Mouse (Mus musculus) midbrain, embryonic 13.5 days (tissue): ENCODE data around the gene Ogfr. TPM values are rescaled to one million over a fixed set of nuclear protein-coding genes. Genes with fewer than 3 reads are reported as not detected.

ENCODE experiments used
- ATAC-seq: fragments of 200-750 bp; cut with Nextera tagmentation; 2 replicates; pipeline ENCODE4 v1.8.0; 2017; ENCODE audit warnings: mild to moderate bottlenecking, moderate TSS enrichment, moderate library complexity
- H3K27ac ChIP-seq: fragments of 300-500 bp; sonication (generic); 2 replicates; pipeline ENCODE4 v1.5.1; 2015; ENCODE audit warnings: inconsistent platforms, mild to moderate bottlenecking, moderate library complexity
- H3K27me3 ChIP-seq: fragments of 300-500 bp; sonication (generic); 2 replicates; pipeline ENCODE4 v1.6.1; 2015; ENCODE audit warnings: mild to moderate bottlenecking, inconsistent platforms
- H3K36me3 ChIP-seq: fragments of 300-500 bp; sonication (generic); 2 replicates; pipeline ENCODE4 v1.6.1; 2015; ENCODE audit warnings: mild to moderate bottlenecking, inconsistent platforms
- H3K4me1 ChIP-seq: fragments of 300-500 bp; sonication (generic); replicated peaks from 2 replicates; pipeline ENCODE4 v1.6.1; 2015; ENCODE audit warnings: inconsistent platforms
- H3K4me2 ChIP-seq: fragments of 300-500 bp; sonication (generic); replicated peaks from 2 replicates; pipeline ENCODE4 v1.6.1; 2015; ENCODE audit warnings: moderate library complexity, mild to moderate bottlenecking, inconsistent platforms
- H3K4me3 ChIP-seq: fragments of 300-500 bp; sonication (generic); replicated peaks from 2 replicates; pipeline ENCODE4 v1.5.1; 2015; ENCODE audit warnings: mild to moderate bottlenecking, inconsistent platforms
- H3K9ac ChIP-seq: fragments of 300-500 bp; sonication (generic); replicated peaks from 2 replicates; pipeline ENCODE4 v1.6.1; 2015; ENCODE audit warnings: mild to moderate bottlenecking, inconsistent platforms
- H3K9me3 ChIP-seq: fragments of 300-500 bp; sonication (generic); 2 replicates; pipeline ENCODE4 v1.6.1; 2016; ENCODE audit warnings: mild to moderate bottlenecking, inconsistent platforms
- WGBS: fragments of 180-500 bp; shearing (Covaris S2); methylation state at CpG from one replicate; pipeline ENCODE4 v1.1.7; 2015; 5-methylcytosine and 5-hydroxymethylcytosine counted together
- polyA plus RNA-seq: library from polyadenylated mRNA; unstranded; fragments of >200 nt; fragmentation: Nextera tagmentation; extraction: Ambion mirVana; gene quantifications from 2 replicates; pipeline ENCODE4 v1.2.1, GENCODE M21; 2015

Ogfr gene
- 89.5 and 95.8 TPM in 2 replicates for polyA plus RNA-seq

- peak within 1 kb of the TSS; percentile 94 for H3K9ac ChIP-seq
- H3K4me1 ChIP-seq: peaks cover 36% of the 10 kb centered on the region
- WGBS: under 1% methylated on average over 66 of the region's 67 CpGs
- no peaks in the 10 kb centered on the region for H3K27me3 ChIP-seq
- ATAC-seq: peak; percentile 92
- peaks cover 64% of the 10 kb centered on the region for H3K36me3 ChIP-seq
- H3K9me3 ChIP-seq: no peaks in the 10 kb centered on the region; the same call in 1 of the 2 replicates
- H3K27ac ChIP-seq: peak within 1 kb of the TSS; percentile 93
- peak within 1 kb of the TSS; percentile 88 for H3K4me2 ChIP-seq
- peak within 1 kb of the TSS; percentile 87 for H3K4me3 ChIP-seq
Measured at GRCm38 (mm10) chr2:180589123-180589831, at the start of gene Ogfr. Ogfr (plus strand) TSS chr2:180589245.

- no peak overlapping the region for H3K4me2 ChIP-seq
- no peak for ATAC-seq
- no peaks in the 10 kb centered on the region for H3K36me3 ChIP-seq
- no peaks in the 10 kb centered on the region for H3K9me3 ChIP-seq
- no peak overlapping the region for H3K9ac ChIP-seq
- no peak overlapping the region for H3K4me3 ChIP-seq
- H3K27ac ChIP-seq: no peak overlapping the region
- H3K4me1 ChIP-seq: peaks cover 14% of the 10 kb centered on the region
- 0 out of 2 replicates have a peak, but pooled peaks cover under 1% of the 10 kb centered on the region for H3K27me3 ChIP-seq
- WGBS: 87% methylated on average over 2 of the region's 2 CpGs
Measured at GRCm38 (mm10) chr2:180543675-180544074, 45.4 kb upstream of the Ogfr start.

- Histone ChIP-seq H3K9ac (no peak overlapping the region), H3K27ac (no peak overlapping the region), H3K9me3 (no peaks in the 10 kb centered on the region)
Measured at GRCm38 (mm10) chr2:180545046-180545445, 44.0 kb upstream of the Ogfr start.

GRCm38 (mm10) chr2:180547384-180548106 lies 41.5 kb upstream of the Ogfr start:
- H3K4me1 ChIP-seq: peaks cover 14% of the 10 kb centered on the region
- WGBS: 9% methylated on average over 8 of the region's 8 CpGs
- no peaks in the 10 kb centered on the region for H3K9me3 ChIP-seq
- no peaks in the 10 kb centered on the region for H3K36me3 ChIP-seq
- no peak overlapping the region for H3K4me3 ChIP-seq
- H3K9ac ChIP-seq: no peak overlapping the region
- H3K27ac ChIP-seq: 0 out of 2 replicates have a peak overlapping the region, but pooled peaks have one; percentile 40
- ATAC-seq: peak; percentile 92
- no peaks in the 10 kb centered on the region for H3K27me3 ChIP-seq
- H3K4me2 ChIP-seq: peak overlapping the region; percentile 38

More at GRCm38 (mm10) chr2:180545046-180545445, 44.0 kb upstream of the Ogfr start:
- no peak overlapping the region for H3K4me2 ChIP-seq
- ATAC-seq: no peak
- H3K4me1 ChIP-seq: peaks cover 14% of the 10 kb centered on the region
- no peaks in the 10 kb centered on the region for H3K36me3 ChIP-seq
- no peak overlapping the region for H3K4me3 ChIP-seq
- WGBS: 88% methylated on average over 18 of the region's 18 CpGs
- H3K27me3 ChIP-seq: no peaks in the 10 kb centered on the region

GRCm38 (mm10) chr2:180552340-180552739 lies 36.7 kb upstream of the Ogfr start:
- 94% methylated on average over 3 of the region's 3 CpGs for WGBS
- H3K27ac ChIP-seq: no peak overlapping the region
- no peak overlapping the region for H3K4me3 ChIP-seq

GRCm38 (mm10) chr2:180555219-180555618 lies 33.8 kb upstream of the Ogfr start:
- Histone ChIP-seq H3K4me1 (no peaks in the 10 kb centered on the region), H3K36me3 (no peaks in the 10 kb centered on the region), H3K27me3 (no peaks in the 10 kb centered on the region), H3K9ac (no peak overlapping the region), H3K4me3 (no peak overlapping the region), H3K27ac (no peak overlapping the region), H3K9me3 (no peaks in the 10 kb centered on the region), H3K4me2 (no peak overlapping the region)
- no peak for ATAC-seq
- 53% methylated on average over 3 of the region's 3 CpGs for WGBS

More at GRCm38 (mm10) chr2:180552340-180552739, 36.7 kb upstream of the Ogfr start:
- no peaks in the 10 kb centered on the region for H3K36me3 ChIP-seq
- ATAC-seq: no peak
- H3K27me3 ChIP-seq: no peaks in the 10 kb centered on the region
- H3K9me3 ChIP-seq: no peaks in the 10 kb centered on the region
- H3K4me2 ChIP-seq: no peak overlapping the region
- H3K4me1 ChIP-seq: peaks cover 10% of the 10 kb centered on the region
- no peak overlapping the region for H3K9ac ChIP-seq

GRCm38 (mm10) chr2:180556470-180556869 lies 32.6 kb upstream of the Ogfr start:
- Histone ChIP-seq H3K4me1 (no peaks in the 10 kb centered on the region), H3K4me3 (no peak overlapping the region), H3K36me3 (no peaks in the 10 kb centered on the region), H3K4me2 (no peak overlapping the region), H3K9me3 (no peaks in the 10 kb centered on the region), H3K27me3 (no peaks in the 10 kb centered on the region), H3K9ac (no peak overlapping the region), H3K27ac (no peak overlapping the region)
- WGBS: 84% methylated on average over 3 of the region's 3 CpGs
- ATAC-seq: no peak

- Histone ChIP-seq H3K27me3 (peaks cover 4% of the 10 kb centered on the region; the same call in 1 of the 2 replicates), H3K36me3 (no peaks in the 10 kb centered on the region), H3K4me2 (no peak overlapping the region), H3K9me3 (no peaks in the 10 kb centered on the region), H3K4me3 (no peak overlapping the region), H3K27ac (no peak overlapping the region), H3K4me1 (peaks cover 6% of the 10 kb centered on the region; the same call in 1 of the 2 replicates), H3K9ac (no peak overlapping the region)
- 57% methylated on average over 5 of the region's 5 CpGs for WGBS
- no peak for ATAC-seq
Measured at GRCm38 (mm10) chr2:180560245-180560644, 28.8 kb upstream of the Ogfr start.

- WGBS: 70% methylated on average over 5 of the region's 5 CpGs
- H3K4me1 ChIP-seq: peaks cover 6% of the 10 kb centered on the region; the same call in 1 of the 2 replicates
- peaks cover 9% of the 10 kb centered on the region; the same call in 1 of the 2 replicates for H3K27me3 ChIP-seq
- H3K9ac ChIP-seq: no peak overlapping the region
- no peak for ATAC-seq
- no peak overlapping the region for H3K27ac ChIP-seq
- no peak overlapping the region for H3K4me3 ChIP-seq
- no peak overlapping the region for H3K4me2 ChIP-seq
- no peaks in the 10 kb centered on the region for H3K36me3 ChIP-seq
- H3K9me3 ChIP-seq: no peaks in the 10 kb centered on the region
Measured at GRCm38 (mm10) chr2:180562146-180562545, 26.9 kb upstream of the Ogfr start.

GRCm38 (mm10) chr2:180563296-180563695 lies 25.7 kb upstream of the Ogfr start:
- H3K4me1 ChIP-seq: peaks cover 6% of the 10 kb centered on the region; the same call in 1 of the 2 replicates
- H3K4me2 ChIP-seq: no peak overlapping the region
- ATAC-seq: no peak
- WGBS: 66% methylated on average over 6 of the region's 6 CpGs
- H3K4me3 ChIP-seq: no peak overlapping the region
- H3K27ac ChIP-seq: no peak overlapping the region
- H3K36me3 ChIP-seq: no peaks in the 10 kb centered on the region
- no peak overlapping the region for H3K9ac ChIP-seq
- no peaks in the 10 kb centered on the region for H3K9me3 ChIP-seq
- peaks cover 9% of the 10 kb centered on the region; the same call in 1 of the 2 replicates for H3K27me3 ChIP-seq

GRCm38 (mm10) chr2:180563841-180564240 lies 25.2 kb upstream of the Ogfr start:
- Histone ChIP-seq H3K4me1 (peaks cover 7% of the 10 kb centered on the region), H3K9ac (no peak overlapping the region), H3K36me3 (no peaks in the 10 kb centered on the region), H3K27ac (no peak overlapping the region), H3K4me3 (no peak overlapping the region), H3K27me3 (peaks cover 9% of the 10 kb centered on the region; the same call in 1 of the 2 replicates), H3K9me3 (no peaks in the 10 kb centered on the region), H3K4me2 (no peak overlapping the region)
- 44% methylated on average over 5 of the region's 5 CpGs for WGBS
- ATAC-seq: no peak
